Mouse (Mus musculus) limb, embryonic 13.5 days (tissue): ENCODE results near the gene Col4a3bp. TPM values are rescaled to one million over a fixed set of nuclear protein-coding genes. Genes with fewer than 3 reads are reported as not detected.

Experiments used
- ATAC-seq: fragments of 200-750 bp; cut with Nextera tagmentation; 2 replicates; pipeline ENCODE4 v1.8.0; 2017; ENCODE audit warnings: low read depth, moderate number of reproducible peaks, moderate TSS enrichment; ENCODE audit not compliant: low FRiP score
- H3K27ac ChIP-seq: fragments of 300-500 bp; sonication (generic); 2 replicates; pipeline ENCODE4 v1.5.1; 2015; ENCODE audit warnings: inconsistent platforms, mild to moderate bottlenecking, moderate library complexity
- H3K27me3 ChIP-seq: fragments of 300-500 bp; sonication (generic); 2 replicates; pipeline ENCODE4 v1.6.1; 2015; ENCODE audit warnings: mild to moderate bottlenecking, inconsistent platforms
- H3K36me3 ChIP-seq: fragments of 300-500 bp; sonication (generic); 2 replicates; pipeline ENCODE4 v1.6.1; 2015; ENCODE audit warnings: inconsistent platforms, mild to moderate bottlenecking, moderate library complexity
- H3K4me1 ChIP-seq: fragments of 300-500 bp; sonication (generic); 2 replicates; pipeline ENCODE4 v1.6.1; 2015; ENCODE audit warnings: inconsistent platforms
- H3K4me2 ChIP-seq: fragments of 300-500 bp; sonication (generic); replicated peaks from 2 replicates; pipeline ENCODE4 v1.6.1; 2015; ENCODE audit warnings: inconsistent platforms, mild to moderate bottlenecking, moderate library complexity
- H3K4me3 ChIP-seq: fragments of 300-500 bp; sonication (generic); 2 replicates; pipeline ENCODE4 v1.5.1; 2015; ENCODE audit warnings: moderate library complexity, mild to moderate bottlenecking, inconsistent platforms
- H3K9ac ChIP-seq: fragments of 300-500 bp; sonication (generic); 2 replicates; pipeline ENCODE4 v1.6.1; 2015; ENCODE audit warnings: mild to moderate bottlenecking, inconsistent platforms
- H3K9me3 ChIP-seq: fragments of 300-500 bp; sonication (generic); 2 replicates; pipeline ENCODE4 v1.6.1; 2016; ENCODE audit warnings: inconsistent platforms
- WGBS: fragments of 180-500 bp; shearing (Covaris S2); methylation state at CpG from one replicate; pipeline ENCODE4 v1.1.7; 2015; 5-methylcytosine and 5-hydroxymethylcytosine counted together
- polyA plus RNA-seq: library from polyadenylated mRNA; unstranded; fragments of >200 nt; fragmentation: Nextera tagmentation; extraction: Ambion mirVana; gene quantifications from 2 replicates; pipeline ENCODE4 v1.2.1, GENCODE M21; 2015

Col4a3bp gene
- polyA plus RNA-seq, 1 experiment from 2014 or later: 9.9 TPM

DNA sequence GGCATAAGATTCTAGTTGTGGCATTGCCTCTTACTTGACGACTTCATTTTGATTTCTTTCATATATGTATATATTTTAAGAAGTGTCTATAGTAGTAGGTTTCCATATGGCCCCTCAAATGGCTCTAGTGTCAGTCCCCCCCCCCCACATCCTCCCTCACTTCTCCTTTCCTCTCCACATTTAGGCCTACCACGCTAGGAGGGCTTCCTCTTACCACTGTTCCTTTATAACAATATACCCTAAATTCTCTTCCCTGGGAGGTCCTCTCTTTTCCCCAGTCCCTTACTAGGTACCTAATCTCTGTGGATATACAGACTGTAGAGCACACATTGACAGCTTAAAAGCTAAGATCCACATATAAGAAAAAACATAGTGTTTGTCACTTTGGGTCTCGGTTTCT lies 21.1 kb upstream of the Col4a3bp start:
- Histone ChIP-seq H3K27me3 (no peaks in the 10 kb centered on the region), H3K36me3 (no peaks in the 10 kb centered on the region), H3K9me3 (no peaks in the 10 kb centered on the region), H3K9ac (no peak overlapping the region), H3K27ac (no peak overlapping the region), H3K4me2 (no peak overlapping the region), H3K4me1 (no peaks in the 10 kb centered on the region), H3K4me3 (no peak overlapping the region)
- no peak for ATAC-seq
- 82% methylated on average over 3 of the region's 3 CpGs for WGBS

DNA sequence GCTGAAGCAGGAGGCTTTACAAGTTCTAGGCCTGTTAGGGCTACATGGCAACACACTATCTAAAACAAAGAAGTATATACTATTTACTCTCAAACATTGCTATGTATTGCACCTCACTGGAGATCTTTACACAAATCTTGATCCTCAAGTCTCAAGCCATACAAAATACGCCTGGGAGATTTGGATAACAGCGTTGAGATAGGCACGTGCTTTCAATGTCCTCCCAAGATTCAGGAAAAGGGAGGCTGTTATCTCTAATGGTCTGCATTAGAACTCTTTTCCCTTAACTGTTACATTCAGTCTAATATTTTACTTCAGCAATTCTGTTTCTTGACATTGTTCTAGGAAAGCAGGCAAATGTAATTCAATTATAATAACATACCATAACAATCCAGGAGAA lies 15.4 kb upstream of the Col4a3bp start:
- Histone ChIP-seq H3K4me3 (no peak overlapping the region), H3K4me2 (no peak overlapping the region), H3K9ac (no peak overlapping the region), H3K27me3 (no peaks in the 10 kb centered on the region), H3K36me3 (no peaks in the 10 kb centered on the region), H3K9me3 (no peaks in the 10 kb centered on the region), H3K27ac (no peak overlapping the region), H3K4me1 (no peaks in the 10 kb centered on the region)
- 99% methylated on average over 3 of the region's 3 CpGs for WGBS
- ATAC-seq: no peak

GRCm38 (mm10) chr13:96527856-96528255 lies 14.6 kb upstream of the Col4a3bp start:
- Histone ChIP-seq H3K4me2 (no peak overlapping the region), H3K4me3 (no peak overlapping the region), H3K4me1 (no peaks in the 10 kb centered on the region), H3K36me3 (no peaks in the 10 kb centered on the region), H3K27ac (no peak overlapping the region), H3K9me3 (no peaks in the 10 kb centered on the region), H3K9ac (no peak overlapping the region), H3K27me3 (no peaks in the 10 kb centered on the region)
- no peak for ATAC-seq
- 86% methylated on average over 11 of the region's 11 CpGs for WGBS

DNA sequence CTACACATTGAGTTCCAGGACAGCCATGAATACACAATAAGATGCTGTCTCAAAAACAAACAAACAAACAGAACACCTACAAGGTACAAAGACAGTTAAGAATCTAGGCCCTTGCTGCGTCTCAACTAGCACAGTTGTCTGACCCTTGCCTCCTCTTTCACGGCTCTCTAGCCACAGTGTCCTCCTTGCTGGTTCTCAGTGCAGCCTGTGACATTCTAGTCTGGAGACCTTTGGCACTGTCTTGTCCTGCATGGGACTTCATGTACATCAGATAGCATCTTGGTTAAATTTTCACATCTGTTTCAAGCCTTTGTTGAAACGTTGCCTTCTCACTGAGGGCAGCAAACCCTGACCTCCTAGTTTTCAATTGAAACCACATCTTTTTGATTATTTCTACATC lies 13.6 kb upstream of the Col4a3bp start:
- H3K27me3 ChIP-seq: no peaks in the 10 kb centered on the region
- H3K4me2 ChIP-seq: no peak overlapping the region
- no peaks in the 10 kb centered on the region for H3K36me3 ChIP-seq
- H3K4me3 ChIP-seq: no peak overlapping the region
- H3K9ac ChIP-seq: no peak overlapping the region
- no peak overlapping the region for H3K27ac ChIP-seq
- 78% methylated on average over 3 of the region's 3 CpGs for WGBS
- H3K4me1 ChIP-seq: no peaks in the 10 kb centered on the region
- no peaks in the 10 kb centered on the region for H3K9me3 ChIP-seq
- ATAC-seq: no peak

DNA sequence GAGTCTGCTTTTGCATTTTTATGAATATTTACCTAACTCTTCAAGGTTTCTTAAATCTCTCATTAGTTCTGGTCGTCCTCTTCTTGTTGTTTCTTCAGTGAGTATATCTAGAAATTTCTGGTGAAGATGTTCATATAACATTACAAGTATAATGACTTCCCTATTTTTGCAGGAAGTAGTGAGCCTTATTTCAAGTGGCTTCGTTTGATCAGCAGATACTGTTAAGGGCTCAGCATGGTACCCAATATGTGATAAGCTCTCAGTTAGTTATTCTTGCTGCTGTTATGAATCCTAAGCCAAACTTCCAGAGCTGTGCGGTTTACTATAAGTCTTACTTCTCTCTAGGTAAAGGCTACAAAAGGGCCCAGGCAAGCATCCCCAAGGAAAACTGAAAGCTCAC lies 12.9 kb upstream of the Col4a3bp start:
- no peak overlapping the region for H3K27ac ChIP-seq
- WGBS: 95% methylated on average over 3 of the region's 3 CpGs
- H3K4me3 ChIP-seq: no peak overlapping the region
- no peak overlapping the region for H3K4me2 ChIP-seq
- H3K36me3 ChIP-seq: no peaks in the 10 kb centered on the region
- H3K4me1 ChIP-seq: no peaks in the 10 kb centered on the region
- no peaks in the 10 kb centered on the region for H3K27me3 ChIP-seq
- H3K9me3 ChIP-seq: no peaks in the 10 kb centered on the region
- no peak overlapping the region for H3K9ac ChIP-seq
- no peak for ATAC-seq

GRCm38 (mm10) chr13:96530064-96530463 lies 12.4 kb upstream of the Col4a3bp start:
- H3K27ac ChIP-seq: no peak overlapping the region

GRCm38 (mm10) chr13:96532176-96532575 lies 10.2 kb upstream of the Col4a3bp start:
- ATAC-seq: no peak

More at GRCm38 (mm10) chr13:96530064-96530463, 12.4 kb upstream of the Col4a3bp start:
- no peaks in the 10 kb centered on the region for H3K4me1 ChIP-seq
- no peaks in the 10 kb centered on the region for H3K36me3 ChIP-seq
- H3K4me3 ChIP-seq: no peak overlapping the region
- no peak for ATAC-seq
- H3K9me3 ChIP-seq: no peaks in the 10 kb centered on the region
- H3K4me2 ChIP-seq: no peak overlapping the region
- H3K9ac ChIP-seq: no peak overlapping the region
- WGBS: 90% methylated on average over 9 of the region's 9 CpGs
- no peaks in the 10 kb centered on the region for H3K27me3 ChIP-seq

GRCm38 (mm10) chr13:96533742-96534141 lies 8.7 kb upstream of the Col4a3bp start:
- no peaks in the 10 kb centered on the region for H3K9me3 ChIP-seq
- H3K4me1 ChIP-seq: no peaks in the 10 kb centered on the region
- H3K4me3 ChIP-seq: no peak overlapping the region
- no peaks in the 10 kb centered on the region for H3K27me3 ChIP-seq
- no peak for ATAC-seq
- 60% methylated on average over 2 of the region's 2 CpGs for WGBS
- no peak overlapping the region for H3K9ac ChIP-seq
- H3K4me2 ChIP-seq: no peak overlapping the region
- H3K27ac ChIP-seq: no peak overlapping the region
- H3K36me3 ChIP-seq: no peaks in the 10 kb centered on the region

More at GRCm38 (mm10) chr13:96532176-96532575, 10.2 kb upstream of the Col4a3bp start:
- Histone ChIP-seq H3K36me3 (no peaks in the 10 kb centered on the region), H3K4me2 (no peak overlapping the region), H3K4me3 (no peak overlapping the region), H3K9me3 (no peaks in the 10 kb centered on the region), H3K27me3 (no peaks in the 10 kb centered on the region), H3K4me1 (no peaks in the 10 kb centered on the region), H3K27ac (no peak overlapping the region), H3K9ac (no peak overlapping the region)
- WGBS: 88% methylated on average over 6 of the region's 6 CpGs

DNA sequence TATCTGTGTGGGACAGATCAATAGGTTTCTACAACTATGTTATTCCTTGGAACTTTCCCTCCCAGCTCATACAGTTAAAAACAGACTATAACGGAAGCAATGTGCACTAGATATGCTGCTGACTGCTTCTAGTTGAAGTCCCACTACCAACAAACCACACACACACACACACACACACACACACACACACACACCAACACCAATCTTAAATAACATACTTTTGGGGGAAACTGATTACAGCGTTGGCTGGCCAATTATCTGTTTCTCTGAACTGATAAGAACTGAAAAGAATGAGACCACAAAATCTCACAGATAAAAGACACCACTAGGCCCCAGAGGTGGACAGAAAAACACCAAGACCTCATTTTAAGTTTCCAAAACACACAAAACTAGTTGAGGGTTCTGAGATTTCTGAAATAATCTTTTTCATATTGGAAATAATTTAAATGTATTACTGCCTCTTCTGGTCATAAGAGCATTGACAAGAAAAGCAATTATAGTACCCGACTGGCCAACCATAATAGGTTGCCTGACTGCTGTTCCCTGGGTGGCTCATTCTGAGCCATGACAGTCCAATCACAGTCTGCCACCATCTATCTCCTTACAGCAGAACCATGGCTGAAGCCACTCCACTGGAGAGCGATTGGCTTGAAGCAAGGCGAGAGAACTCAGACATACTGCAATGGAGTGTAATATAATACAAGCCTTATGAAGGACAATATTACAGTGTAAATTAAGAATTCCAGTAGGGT lies 5.4 kb upstream of the Col4a3bp start:
- no peak overlapping the region for H3K9ac ChIP-seq
- H3K36me3 ChIP-seq: no peaks in the 10 kb centered on the region
- ATAC-seq: no peak
- no peak overlapping the region for H3K4me2 ChIP-seq
- 0 out of 2 replicates have a peak, but pooled peaks cover 2% of the 10 kb centered on the region for H3K4me1 ChIP-seq
- H3K9me3 ChIP-seq: no peaks in the 10 kb centered on the region
- no peaks in the 10 kb centered on the region for H3K27me3 ChIP-seq
- WGBS: 82% methylated on average over 5 of the region's 5 CpGs
- no peak overlapping the region for H3K4me3 ChIP-seq
- H3K27ac ChIP-seq: no peak overlapping the region

GRCm38 (mm10) chr13:96538103-96538502 lies 4.3 kb upstream of the Col4a3bp start:
- H3K27ac ChIP-seq: no peak overlapping the region
- H3K4me1 ChIP-seq: 0 out of 2 replicates have a peak, but pooled peaks cover 2% of the 10 kb centered on the region
- H3K9me3 ChIP-seq: no peaks in the 10 kb centered on the region
- H3K4me3 ChIP-seq: no peak overlapping the region
- WGBS: 66% methylated on average over 3 of the region's 3 CpGs
- ATAC-seq: no peak
- no peaks in the 10 kb centered on the region for H3K36me3 ChIP-seq
- no peak overlapping the region for H3K9ac ChIP-seq
- no peaks in the 10 kb centered on the region for H3K27me3 ChIP-seq
- no peak overlapping the region for H3K4me2 ChIP-seq

DNA sequence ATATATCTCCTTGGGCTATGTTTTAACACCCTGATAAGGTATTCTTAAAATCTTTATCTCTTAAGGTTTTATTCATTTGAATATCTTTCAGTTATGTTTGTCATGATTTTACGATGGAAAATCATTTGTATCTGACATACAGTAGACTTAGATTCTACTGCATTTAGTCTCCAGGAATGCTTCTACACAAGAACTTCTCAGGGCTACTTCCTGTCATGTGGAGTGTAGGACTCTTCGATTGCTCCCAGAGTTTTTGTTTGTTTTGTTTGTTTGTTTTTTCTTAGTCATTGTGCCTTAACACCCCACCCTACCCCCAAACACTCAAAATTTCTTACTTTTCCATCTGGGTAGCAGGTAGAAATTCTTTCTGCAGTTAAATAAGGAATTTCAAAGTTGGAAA lies 1.0 kb upstream of the Col4a3bp start:
- Histone ChIP-seq H3K9me3 (no peaks in the 10 kb centered on the region), H3K27me3 (no peaks in the 10 kb centered on the region), H3K27ac (no peak overlapping the region), H3K9ac (no peak overlapping the region; the same call in 1 of the 2 replicates), H3K4me2 (peak overlapping the region; percentile 62), H3K36me3 (no peaks in the 10 kb centered on the region), H3K4me1 (peaks cover 11% of the 10 kb centered on the region; the same call in 1 of the 2 replicates), H3K4me3 (peak overlapping the region; percentile 97)
- 46% methylated on average over 2 of the region's 2 CpGs for WGBS
- no peak for ATAC-seq

DNA sequence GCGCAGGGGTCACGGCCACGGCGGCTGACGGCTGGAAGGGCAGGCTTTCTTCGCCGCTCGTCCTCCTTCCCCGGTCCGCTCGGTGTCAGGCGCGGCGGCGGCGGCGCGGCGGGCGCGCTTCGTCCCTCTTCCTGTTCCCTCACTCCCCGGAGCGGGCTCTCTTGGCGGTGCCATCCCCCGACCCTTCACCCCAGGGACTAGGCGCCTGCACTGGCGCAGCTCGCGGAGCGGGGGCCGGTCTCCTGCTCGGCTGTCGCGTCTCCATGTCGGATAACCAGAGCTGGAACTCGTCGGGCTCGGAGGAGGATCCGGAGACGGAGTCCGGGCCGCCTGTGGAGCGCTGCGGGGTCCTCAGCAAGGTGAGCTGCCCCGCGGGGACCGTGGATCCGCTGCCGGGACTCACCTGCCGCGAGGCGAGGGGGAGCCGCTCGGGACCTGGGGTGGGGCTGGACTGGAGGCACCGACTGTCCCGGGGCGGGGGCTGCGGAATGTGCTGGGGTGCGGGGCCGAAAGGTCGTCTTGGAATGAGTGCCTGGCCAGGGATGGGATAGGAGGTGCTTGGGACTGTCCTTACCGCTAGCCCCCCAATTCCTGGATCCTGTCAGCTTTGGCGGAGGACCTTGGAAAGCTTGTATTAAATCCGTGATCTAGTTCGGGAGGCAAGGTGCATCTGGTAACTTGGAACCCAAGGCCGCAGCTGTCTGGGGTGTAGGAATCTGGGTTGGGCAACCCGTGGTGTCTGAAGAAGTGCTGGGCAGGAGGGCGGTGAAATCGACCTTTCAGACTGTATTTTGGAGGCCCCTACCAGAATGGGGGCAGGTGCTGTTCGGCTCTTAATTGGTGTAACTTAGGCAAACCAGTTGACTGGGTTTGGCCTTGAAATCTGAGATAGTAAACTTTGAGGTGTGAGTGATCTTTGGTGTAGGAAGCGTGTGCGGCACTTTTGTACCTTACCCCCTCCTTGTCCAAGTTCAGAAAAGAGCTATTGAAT lies 778 bp downstream of the Col4a3bp start:
- under 1% methylated on average over 73 of the region's 73 CpGs for WGBS
- Histone ChIP-seq H3K4me2 (peak overlapping the region; percentile 88), H3K9me3 (no peaks in the 10 kb centered on the region), H3K36me3 (no peaks in the 10 kb centered on the region), H3K9ac (peak overlapping the region; percentile 94), H3K27me3 (no peaks in the 10 kb centered on the region), H3K4me1 (peaks cover 11% of the 10 kb centered on the region; the same call in 1 of the 2 replicates), H3K4me3 (peak overlapping the region; percentile 97), H3K27ac (peak overlapping the region; percentile 90)
- ATAC-seq: peak; percentile 63; the same call in 1 of the 2 replicates
